Mouse (Mus musculus) kidney, postnatal 0 days (tissue): ENCODE measurements around the gene Fmnl2. TPM values are rescaled to one million over a fixed set of nuclear protein-coding genes. Genes with fewer than 3 reads are reported as not detected.

Experiments used
- ATAC-seq: fragments of 200-750 bp; cut with Nextera tagmentation; replicated peaks from 2 replicates; pipeline ENCODE4 v1.8.0; 2017; ENCODE audit warnings: low read depth, moderate number of reproducible peaks, moderate TSS enrichment, moderate library complexity; ENCODE audit not compliant: low FRiP score
- DNase-seq: peaks from one replicate; pipeline ENCODE4 v3.0.0-alpha.2; 2016; ENCODE audit warnings: low spot score
- H3K27ac ChIP-seq: fragments of 300-500 bp; sonication (generic); 2 replicates; pipeline ENCODE4 v1.5.1; 2014; ENCODE audit warnings: mild to moderate bottlenecking
- H3K27me3 ChIP-seq: fragments of 300-500 bp; sonication (generic); 2 replicates; pipeline ENCODE4 v1.6.1; 2014; ENCODE audit warnings: low read length, mixed read lengths; ENCODE audit not compliant: insufficient read depth
- H3K36me3 ChIP-seq: fragments of 300-500 bp; sonication (generic); 2 replicates; pipeline ENCODE4 v1.6.1; 2014; ENCODE audit warnings: low read length, mixed read lengths; ENCODE audit not compliant: insufficient read depth
- H3K4me1 ChIP-seq: fragments of 300-500 bp; sonication (generic); replicated peaks from 2 replicates; pipeline ENCODE4 v1.6.1; 2014; ENCODE audit warnings: antibody characterized with exemption, low read length, mixed read lengths; ENCODE audit not compliant: insufficient read depth
- H3K4me2 ChIP-seq: fragments of 300-500 bp; sonication (generic); 2 replicates; pipeline ENCODE4 v1.6.1; 2014; ENCODE audit warnings: mild to moderate bottlenecking, low read length, moderate library complexity, mixed read lengths
- H3K4me3 ChIP-seq: fragments of 300-500 bp; sonication (generic); replicated peaks from 2 replicates; pipeline ENCODE4 v1.5.1; 2014; ENCODE audit warnings: low read depth, low read length
- H3K9ac ChIP-seq: fragments of 300-500 bp; sonication (generic); 2 replicates; pipeline ENCODE4 v1.6.1; 2014; ENCODE audit warnings: low read depth, low read length
- H3K9me3 ChIP-seq: fragments of 300-500 bp; sonication (generic); replicated peaks from 2 replicates; pipeline ENCODE4 v1.6.1; 2016; ENCODE audit warnings: low read length, inconsistent platforms, mixed read lengths
- CTCF ChIP-seq: IDR thresholded peaks from 2 replicates; pipeline ENCODE4 v1.5.1; 2016; ENCODE audit warnings: antibody characterized with exemption, low read depth, mild to moderate bottlenecking, moderate library complexity
- WGBS: fragments of 180-500 bp; shearing (Covaris S2); extraction: QIAGEN DNeasy Blood & Tissue Kit; methylation state at CpG from one replicate; pipeline ENCODE4 v1.1.7; 2014; 5-methylcytosine and 5-hydroxymethylcytosine counted together
- polyA plus RNA-seq: library from polyadenylated mRNA; unstranded; fragments of >200 nt; fragmentation: Nextera tagmentation; extraction: Ambion mirVana; gene quantifications from 2 replicates; pipeline ENCODE4 v1.2.1, GENCODE M21; 2015

Gene Fmnl2
- polyA plus RNA-seq, 1 experiment from 2014 or later = 8.5 TPM

DNA sequence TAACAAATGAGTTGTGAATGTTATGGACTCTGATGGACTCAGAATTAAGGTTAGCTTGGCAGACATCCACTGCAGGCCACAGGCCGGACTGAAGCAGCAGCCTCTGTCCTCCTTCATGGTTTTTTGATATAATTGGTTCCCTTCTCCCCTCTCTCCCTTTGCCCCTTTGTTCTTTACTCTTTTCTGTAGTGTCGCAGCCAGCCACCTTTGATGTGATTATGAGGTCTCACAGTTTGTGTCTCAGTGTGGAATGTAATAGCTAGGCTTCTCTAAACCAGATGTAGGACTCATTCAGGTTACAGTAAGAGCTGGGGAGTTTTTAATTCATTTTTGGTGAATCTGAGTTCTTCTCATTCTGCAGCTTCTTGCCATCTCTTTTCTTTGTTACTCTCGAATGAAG lies 70.7 kb downstream of the Fmnl2 start:
- Histone ChIP-seq H3K27me3 (no peaks in the 10 kb centered on the region), H3K4me2 (no peak overlapping the region), H3K4me3 (no peak overlapping the region), H3K9me3 (no peaks in the 10 kb centered on the region), H3K27ac (no peak overlapping the region), H3K9ac (no peak overlapping the region), H3K36me3 (no peaks in the 10 kb centered on the region), H3K4me1 (peaks cover 6% of the 10 kb centered on the region; the same call in 1 of the 2 replicates)
- TF ChIP-seq CTCF = no peak
- 87% methylated on average over 3 of the region's 3 CpGs for WGBS
- DNase-seq = no peak
- ATAC-seq = no peak

GRCm38 (mm10) chr2:52930106-52930868 lies 72.6 kb downstream of the Fmnl2 start:
- Histone ChIP-seq H3K27ac (no peak overlapping the region), H3K36me3 (no peaks in the 10 kb centered on the region), H3K4me2 (no peak overlapping the region), H3K9me3 (no peaks in the 10 kb centered on the region), H3K4me3 (no peak overlapping the region), H3K9ac (no peak overlapping the region), H3K27me3 (no peaks in the 10 kb centered on the region), H3K4me1 (peaks cover 6% of the 10 kb centered on the region; the same call in 1 of the 2 replicates)
- WGBS = 75% methylated on average over 5 of the region's 5 CpGs
- DNase-seq = no peak
- no peak for ATAC-seq
- no peak for TF ChIP-seq CTCF

GRCm38 (mm10) chr2:52931315-52931714 lies 73.7 kb downstream of the Fmnl2 start:
- Histone ChIP-seq H3K4me3 (no peak overlapping the region), H3K4me1 (peaks cover 6% of the 10 kb centered on the region; the same call in 1 of the 2 replicates), H3K4me2 (no peak overlapping the region), H3K36me3 (no peaks in the 10 kb centered on the region), H3K27me3 (no peaks in the 10 kb centered on the region), H3K9me3 (no peaks in the 10 kb centered on the region), H3K9ac (no peak overlapping the region), H3K27ac (no peak overlapping the region)
- 70% methylated on average over 2 of the region's 2 CpGs for WGBS
- no peak for TF ChIP-seq CTCF
- ATAC-seq (no peak), DNase-seq (no peak)

DNA sequence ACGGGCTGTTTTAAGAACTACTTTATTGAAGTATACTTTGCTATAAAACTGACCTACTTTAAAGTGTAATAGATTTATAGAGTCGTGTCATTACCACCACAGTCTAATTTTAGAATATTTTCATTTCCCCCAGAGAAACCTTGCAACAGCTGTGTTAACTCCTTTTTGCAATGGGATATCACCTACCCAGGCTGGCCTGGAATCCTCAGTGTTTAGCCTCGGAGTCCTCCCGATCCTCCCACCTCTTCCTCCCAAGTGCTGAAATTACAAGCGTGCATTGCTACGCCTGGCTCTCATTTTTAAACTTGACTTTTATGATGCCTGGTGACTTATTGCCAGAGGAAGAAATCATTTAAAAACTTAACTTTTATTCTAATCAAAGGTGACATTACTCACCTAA lies 78.2 kb downstream of the Fmnl2 start:
- Histone ChIP-seq H3K27me3 (no peaks in the 10 kb centered on the region), H3K9me3 (no peaks in the 10 kb centered on the region), H3K27ac (no peak overlapping the region), H3K4me2 (no peak overlapping the region), H3K36me3 (no peaks in the 10 kb centered on the region), H3K4me1 (peaks cover 24% of the 10 kb centered on the region; the same call in 1 of the 2 replicates), H3K9ac (no peak overlapping the region), H3K4me3 (no peak overlapping the region)
- 0 out of 2 replicates have a peak, but pooled peaks have one; percentile 20 for ATAC-seq
- no peak for TF ChIP-seq CTCF
- 32% methylated on average over 6 of the region's 6 CpGs for WGBS
- DNase-seq = peak; percentile 80

- DNase-seq = peak; percentile 83
- no peak overlapping the region for H3K9ac ChIP-seq
- no peak overlapping the region for H3K4me2 ChIP-seq
- no peaks in the 10 kb centered on the region for H3K27me3 ChIP-seq
- H3K4me3 ChIP-seq = no peak overlapping the region
- peak; percentile 68 for ATAC-seq
- peaks cover 24% of the 10 kb centered on the region for H3K4me1 ChIP-seq
- WGBS = 16% methylated on average over 6 of the region's 6 CpGs
- peak overlapping the region; percentile 32; the same call in 1 of the 2 replicates for H3K27ac ChIP-seq
- no peak for TF ChIP-seq CTCF
- H3K36me3 ChIP-seq = no peaks in the 10 kb centered on the region
- no peaks in the 10 kb centered on the region for H3K9me3 ChIP-seq
Observed at GRCm38 (mm10) chr2:52938351-52939074, 80.9 kb downstream of the Fmnl2 start.

- Histone ChIP-seq H3K9me3 (no peaks in the 10 kb centered on the region), H3K4me1 (peaks cover 13% of the 10 kb centered on the region), H3K27ac (no peak overlapping the region), H3K27me3 (no peaks in the 10 kb centered on the region), H3K9ac (no peak overlapping the region), H3K4me2 (no peak overlapping the region), H3K4me3 (no peak overlapping the region), H3K36me3 (no peaks in the 10 kb centered on the region)
- ATAC-seq = no peak
- 60% methylated on average over 9 of the region's 9 CpGs for WGBS
- TF ChIP-seq CTCF = no peak
- DNase-seq = no peak
Observed at GRCm38 (mm10) chr2:52943644-52944423, 86.2 kb downstream of the Fmnl2 start.
